Mouse (Mus musculus) embryo, embryonic 10 days (tissue): ENCODE results near the gene Acad8.

ENCODE experiments used
- DNase-seq: peaks from one replicate; pipeline ENCODE4 v3.0.0-alpha.2; 2015; ENCODE audit warnings: low spot score

Acad8 gene

DNA sequence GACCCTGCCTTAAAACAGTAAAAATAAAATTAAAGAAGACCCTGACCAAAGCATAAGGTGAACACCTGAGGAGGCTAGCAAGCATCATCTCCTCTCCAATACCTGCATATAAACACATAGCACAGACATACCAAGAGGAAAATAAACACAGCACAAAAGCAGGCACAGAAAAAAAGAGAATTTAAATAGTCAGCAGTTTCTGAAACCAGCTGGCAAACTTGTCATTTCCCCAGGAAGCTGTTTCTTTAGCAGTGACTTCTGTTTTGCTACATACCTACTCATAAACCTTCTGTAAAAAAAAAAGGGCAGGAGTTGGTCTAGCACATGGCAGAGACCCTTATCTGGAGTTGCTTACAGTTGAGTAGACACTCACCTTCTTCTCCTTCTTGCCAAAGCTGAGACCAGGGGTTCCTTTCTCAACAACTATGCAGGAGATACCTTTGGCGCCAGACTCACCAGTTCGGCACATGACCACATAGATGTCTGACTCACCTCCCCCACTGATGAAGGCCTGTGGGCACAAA is 14.2 kb downstream of the Acad8 start:
- DNase-seq: no peak

DNA sequence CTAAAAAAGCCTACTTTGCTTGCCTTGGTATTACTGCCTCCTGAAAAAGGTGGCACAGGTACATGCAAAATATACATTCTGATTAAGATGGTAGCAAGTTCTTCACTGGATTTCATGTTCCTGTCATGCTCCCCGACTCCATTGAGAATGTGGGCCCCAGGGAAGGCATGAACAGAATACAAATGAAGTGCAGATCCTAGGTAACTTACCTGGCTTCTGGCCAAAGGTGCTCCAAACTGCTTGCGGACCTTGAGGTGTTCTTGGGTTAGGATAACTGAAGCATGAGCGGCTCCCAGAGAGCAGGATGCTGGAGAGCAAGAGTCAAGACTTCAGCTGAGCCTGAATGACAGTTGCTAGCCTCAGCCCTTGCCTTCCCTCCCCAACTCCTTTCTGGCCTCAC is 20.6 kb downstream of the Acad8 start:
- DNase-seq: no peak

DNA sequence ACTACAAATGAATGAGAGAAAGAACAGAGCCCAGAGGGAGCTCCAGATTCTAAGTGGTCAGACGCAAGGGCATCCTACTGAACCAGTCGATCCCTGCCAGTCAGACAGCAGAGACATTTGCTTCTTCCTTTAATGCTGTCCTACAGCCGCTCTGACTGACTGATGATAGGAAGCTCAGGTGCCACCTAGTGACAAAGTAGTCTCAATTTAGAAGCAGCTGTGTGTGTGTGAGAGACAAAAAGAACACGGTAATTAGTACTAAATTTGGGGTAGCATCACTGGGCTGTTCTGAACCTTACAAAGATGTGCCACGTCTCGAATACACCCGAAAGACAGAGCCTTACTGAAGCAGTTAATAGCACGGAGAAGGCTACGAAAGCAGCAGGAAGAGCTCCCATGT is 21.6 kb downstream of the Acad8 start:
- no peak for DNase-seq

DNA sequence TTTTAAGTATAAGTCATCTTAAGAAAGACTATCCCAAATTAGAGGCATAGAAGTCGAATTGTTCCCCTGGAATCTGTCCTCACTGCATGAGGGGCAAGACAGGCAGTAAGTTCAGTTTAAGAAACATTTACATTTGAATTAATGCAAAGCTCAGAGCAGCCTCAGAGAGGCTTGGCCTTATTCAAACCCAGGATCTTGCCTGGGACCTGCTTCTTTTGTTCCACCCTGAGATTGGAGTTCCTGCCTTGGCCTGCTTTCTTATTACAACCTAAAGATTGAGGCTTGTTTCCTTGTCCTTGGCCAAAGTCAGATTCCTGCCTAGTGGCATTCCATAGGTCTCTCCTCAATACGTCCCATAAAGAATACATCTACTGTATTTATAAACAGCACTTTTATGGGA is 51.6 kb downstream of the Acad8 start:
- DNase-seq: no peak

GRCm38 (mm10) chr9:26924146-26924545 is 75.2 kb downstream of the Acad8 start:
- DNase-seq: no peak
